Mouse (Mus musculus) lung, postnatal 0 days (tissue): ENCODE measurements around the gene Nr2e3.

ENCODE experiments used
- CTCF ChIP-seq: IDR thresholded peaks from 2 replicates; pipeline ENCODE4 v1.5.1; 2016; ENCODE audit warnings: antibody characterized with exemption, mild to moderate bottlenecking
- EP300 ChIP-seq: IDR thresholded peaks from 2 replicates; pipeline ENCODE4 v1.6.1; 2016; ENCODE audit warnings: antibody characterized with exemption, mild to moderate bottlenecking, control low read depth

- TF ChIP-seq CTCF (no peak), EP300 (no peak)
These were observed 30.9 kb upstream of the Nr2e3 start for GRCm38 (mm10) chr9:59991407-59991806.
